Comparison of ENCODE assay signal across 27 mouse cellular contexts in the genomic region with DNA sequence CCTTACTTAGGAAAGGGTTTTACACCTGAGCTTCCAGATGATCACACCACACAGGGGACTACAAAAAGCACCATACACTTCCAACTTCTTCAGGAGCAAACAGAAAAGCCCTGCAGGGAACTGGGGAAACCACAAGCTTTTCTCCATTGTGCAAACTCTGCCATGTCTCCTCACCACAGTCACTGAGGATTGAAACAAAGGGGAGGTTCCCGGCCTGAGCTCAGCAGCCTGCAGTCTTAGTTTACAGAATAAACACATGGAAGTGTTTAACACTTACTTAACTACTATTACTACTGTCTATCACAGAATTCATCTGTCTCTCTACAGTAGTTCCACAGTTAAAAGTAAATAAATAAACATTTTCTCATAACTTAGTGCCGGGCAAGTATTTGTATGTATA.
DNase-seq lines count a peak whose midpoint lies in the region; ATAC-seq lines count a peak whose summit lies in the region.
"Had no signal": no experiment of that assay in that cellular context is flagged by ENCODE, and none has a peak within 500 bp of the region (broad histone marks: within the 10 kb centered on the region; RNA-seq: fewer than 3 reads in every experiment).

No protein-coding gene starts in this region.

- intact Hi-C loops in heart, postnatal 36 days (cut with DNase I), result no loop called here

- no peak overlapping the region for H3K4me3 ChIP-seq in midbrain, embryonic 11.5 days (ENCODE audit: low read depth, low read length)
- H3K4me3 ChIP-seq in midbrain, embryonic 15.5 days, result no peak overlapping the region
- no peak overlapping the region for H3K4me3 ChIP-seq in limb, embryonic 10.5 days
- H3K4me3 ChIP-seq: forebrain, embryonic 10.5 days; forebrain, embryonic 15.5 days; limb, embryonic 12.5 days; liver, embryonic 15.5 days; neural tube, embryonic 15.5 days had no signal

- H3K4me2 ChIP-seq in midbrain, embryonic 11.5 days, result no peak overlapping the region
- no peak overlapping the region for H3K4me2 ChIP-seq in midbrain, embryonic 15.5 days
- H3K4me2 ChIP-seq: forebrain, embryonic 15.5 days; heart, embryonic 11.5 days; hindbrain, embryonic 14.5 days; limb, embryonic 12.5 days; liver, embryonic 15.5 days; neural tube, embryonic 15.5 days had no signal

- H3K27me3 ChIP-seq in midbrain, embryonic 11.5 days (ENCODE audit: control insufficient read depth, insufficient read depth, low read length), result no peaks in the 10 kb centered on the region
- no peaks in the 10 kb centered on the region for H3K27me3 ChIP-seq in midbrain, embryonic 15.5 days (replicated peaks)
- H3K27me3 ChIP-seq in limb, embryonic 10.5 days (ENCODE audit: low read depth, poor library complexity, severe bottlenecking), result no peaks in the 10 kb centered on the region
- H3K27me3 ChIP-seq: forebrain, embryonic 15.5 days; limb, embryonic 12.5 days; liver, embryonic 15.5 days; neural tube, embryonic 15.5 days had no signal

- H3K27ac ChIP-seq in midbrain, embryonic 11.5 days (ENCODE audit: low read depth, low read length), result no peak overlapping the region
- H3K27ac ChIP-seq in midbrain, embryonic 15.5 days, result no peak overlapping the region
- H3K27ac ChIP-seq in limb, embryonic 10.5 days, result peak overlapping the region; percentile 17; the same call in 1 of the 2 replicates
- H3K27ac ChIP-seq: forebrain, embryonic 10.5 days; forebrain, embryonic 15.5 days; hindbrain, embryonic 14.5 days; liver, embryonic 15.5 days; neural tube, embryonic 15.5 days; stomach, postnatal 0 days had no signal

- H3K4me1 ChIP-seq in midbrain, embryonic 11.5 days (ENCODE audit: control insufficient read depth, insufficient read depth, low read length), result no peaks in the 10 kb centered on the region
- H3K4me1 ChIP-seq in midbrain, embryonic 15.5 days, result no peaks in the 10 kb centered on the region
- H3K4me1 ChIP-seq in limb, embryonic 10.5 days, result peaks cover 16% of the 10 kb centered on the region
- H3K4me1 ChIP-seq: liver, embryonic 15.5 days had no signal

- H3K36me3 ChIP-seq in midbrain, embryonic 11.5 days (ENCODE audit: control insufficient read depth, insufficient read depth, low read length), result no peaks in the 10 kb centered on the region
- no peaks in the 10 kb centered on the region for H3K36me3 ChIP-seq in midbrain, embryonic 15.5 days (replicated peaks)
- H3K36me3 ChIP-seq in limb, embryonic 10.5 days, result no peaks in the 10 kb centered on the region
- H3K36me3 ChIP-seq: forebrain, embryonic 15.5 days; neural tube, embryonic 15.5 days had no signal

- 55% methylated on average over 2 of the region's 2 CpGs for WGBS in midbrain, embryonic 11.5 days
- WGBS in midbrain, embryonic 15.5 days, result 50% methylated on average over 2 of the region's 2 CpGs
- WGBS in limb, embryonic 10.5 days, result 62% methylated on average over 2 of the region's 2 CpGs

- no peaks in the 10 kb centered on the region for H3K9me3 ChIP-seq in midbrain, embryonic 11.5 days (ENCODE audit: control insufficient read depth, low read length)
- no peaks in the 10 kb centered on the region for H3K9me3 ChIP-seq in midbrain, embryonic 15.5 days
- no peaks in the 10 kb centered on the region for H3K9me3 ChIP-seq in limb, embryonic 10.5 days (replicated peaks)
- H3K9me3 ChIP-seq: forebrain, embryonic 10.5 days; forebrain, embryonic 15.5 days; limb, embryonic 12.5 days; liver, embryonic 15.5 days; neural tube, embryonic 15.5 days had no signal

- H3K9ac ChIP-seq in midbrain, embryonic 11.5 days (ENCODE audit: low read length), result no peak overlapping the region
- no peak overlapping the region for H3K9ac ChIP-seq in midbrain, embryonic 15.5 days
- H3K9ac ChIP-seq: forebrain, embryonic 15.5 days; hindbrain, embryonic 14.5 days; limb, embryonic 12.5 days; liver, embryonic 15.5 days; neural tube, embryonic 15.5 days had no signal

- peak; percentile 61 for DNase-seq in heart, adult 11 months
- DNase-seq in heart, postnatal 36 days, result no peak
- peak; percentile 84 for DNase-seq in midbrain, embryonic 11.5 days (ENCODE audit: low spot score, missing footprints)
- DNase-seq in limb, embryonic 10.5 days (ENCODE audit: low spot score), result no peak
- no peak for DNase-seq in adrenal gland, postnatal 4 days (ENCODE audit: low spot score in 2 of 2)
- no peak for DNase-seq in gastrocnemius, postnatal 4 days (ENCODE audit: low spot score in 2 of 2)
- DNase-seq: adrenal gland, postnatal 14 days; cerebellum, adult 11-12 months; cerebellum, adult 9-11 months; heart, adult 18-20 months; heart, postnatal 4 days; kidney, postnatal 14 days; lung, postnatal 36 days; midbrain, embryonic 14.5 days; right cerebral cortex, postnatal 4 days; thymus, adult 18-20 months; thymus, postnatal 36 days had no signal

- no peak for ATAC-seq in midbrain, embryonic 11.5 days (ENCODE audit: low FRiP score)
- ATAC-seq in midbrain, embryonic 15.5 days (replicated peaks), result no peak
- ATAC-seq: forebrain, embryonic 15.5 days; intestine, postnatal 0 days had no signal

Comparison
In these comparisons a context has a peak if more than half of its experiments do, and no peak if none do; other contexts are left out.
1. DNase-seq: peak in heart, adult 11 months (single experiment) and midbrain, embryonic 11.5 days (single experiment); none in heart, postnatal 36 days (0 of 2), limb, embryonic 10.5 days (single experiment), adrenal gland, postnatal 4 days (0 of 2) and gastrocnemius, postnatal 4 days (0 of 2).